Mouse (Mus musculus): ENCODE measurements at regions not wholly inside any gene's neighbourhood (a gene's known extent, or its start where the extent isn't known, plus 50 kb on each side); places are given as distances from the start of the nearest gene placed in this dataset.

DNA sequence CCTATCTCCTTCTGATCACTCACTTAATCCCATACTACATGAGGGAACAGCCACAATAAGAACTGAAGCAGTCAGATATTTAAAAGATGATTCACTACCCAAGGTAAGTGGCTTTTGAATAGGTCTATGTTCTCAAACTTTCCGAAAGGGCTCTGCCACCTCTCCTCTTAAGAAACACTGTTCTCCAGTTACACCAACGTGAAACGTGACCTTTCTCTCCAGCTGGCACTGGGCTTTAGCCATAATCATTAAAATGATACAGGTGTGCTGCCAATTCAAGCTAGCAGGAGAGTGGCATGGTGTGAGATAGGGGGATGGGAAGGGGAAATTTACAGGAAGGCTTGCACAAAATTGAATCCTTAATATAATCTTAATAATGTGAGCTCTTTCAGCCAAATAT, 2216.4 kb upstream of the Gm7489 start:
- TF ChIP-seq CTCF (IDR thresholded peaks at IDR 0.05; ENCODE audit: insufficient read depth, low read length) (no peak), POLR2A (IDR thresholded peaks at IDR 0.05; ENCODE audit: borderline replicate concordance, extremely low read depth, low read depth, low read length) (no peak)

Data from lung, adult 2 months (tissue).